Mouse (Mus musculus) activated CD4-positive, CD25-positive, alpha-beta regulatory T cell, adult 9 weeks (primary cell): ENCODE data around the gene Cldn13. TPM values are rescaled to one million over a fixed set of nuclear protein-coding genes. Genes with fewer than 3 reads are reported as not detected.

Experiments used
- polyA plus RNA-seq: library from polyadenylated mRNA; unstranded; fragments of 100-300 nt; shearing (Covaris generic); gene quantifications from one replicate; pipeline ENCODE4 v1.2.1, GENCODE M21; 2017

Cldn13 gene
- 1.4 TPM for polyA plus RNA-seq

DNA sequence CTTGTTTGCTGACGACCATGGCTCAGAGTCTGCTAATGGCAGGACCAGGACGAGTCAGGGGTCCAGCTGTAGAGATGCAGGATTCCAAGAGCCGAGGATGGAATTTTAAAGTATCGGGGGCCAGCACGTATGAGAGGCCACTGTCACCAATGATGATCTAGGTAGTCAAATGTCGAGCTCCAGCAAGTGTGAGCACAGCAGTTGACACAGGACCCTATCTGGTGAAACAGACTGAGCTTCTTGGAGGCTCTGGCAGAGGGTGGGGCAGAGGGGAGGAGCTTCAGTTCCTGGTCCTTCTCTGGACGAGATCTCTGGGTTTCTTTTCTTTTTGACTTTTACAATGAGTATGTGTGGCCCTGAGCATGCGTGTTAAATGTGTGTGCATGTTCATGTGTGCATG is at the start of gene Cldn13:
Gene Cldn13 (minus strand): TSS at position 216 of the 400 bp plus-strand sequence.

DNA sequence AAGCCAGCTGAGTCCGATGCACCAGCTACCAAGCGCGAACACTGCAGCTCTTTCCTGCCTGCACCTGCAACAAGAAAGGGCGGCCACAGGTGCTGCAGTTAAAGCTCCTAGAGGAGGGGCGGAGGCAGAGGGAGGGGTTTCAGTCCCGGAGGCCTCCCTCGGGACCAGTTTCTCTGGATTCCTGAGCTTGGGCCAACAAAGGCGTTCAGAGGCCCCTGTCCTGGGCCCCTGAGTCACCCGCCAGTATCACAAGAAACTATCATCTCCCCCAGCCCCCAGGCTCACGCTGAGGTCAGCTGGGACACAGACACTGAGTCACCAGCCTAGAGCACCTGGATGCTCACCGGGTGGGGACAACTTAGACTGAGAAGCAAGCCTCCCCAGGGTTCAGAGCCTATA is 31.5 kb upstream of the Cldn13 start, which contains the start of gene Cldn4:
Gene Cldn4 (minus strand): TSS at position 78 of the 399 bp plus-strand sequence.

DNA sequence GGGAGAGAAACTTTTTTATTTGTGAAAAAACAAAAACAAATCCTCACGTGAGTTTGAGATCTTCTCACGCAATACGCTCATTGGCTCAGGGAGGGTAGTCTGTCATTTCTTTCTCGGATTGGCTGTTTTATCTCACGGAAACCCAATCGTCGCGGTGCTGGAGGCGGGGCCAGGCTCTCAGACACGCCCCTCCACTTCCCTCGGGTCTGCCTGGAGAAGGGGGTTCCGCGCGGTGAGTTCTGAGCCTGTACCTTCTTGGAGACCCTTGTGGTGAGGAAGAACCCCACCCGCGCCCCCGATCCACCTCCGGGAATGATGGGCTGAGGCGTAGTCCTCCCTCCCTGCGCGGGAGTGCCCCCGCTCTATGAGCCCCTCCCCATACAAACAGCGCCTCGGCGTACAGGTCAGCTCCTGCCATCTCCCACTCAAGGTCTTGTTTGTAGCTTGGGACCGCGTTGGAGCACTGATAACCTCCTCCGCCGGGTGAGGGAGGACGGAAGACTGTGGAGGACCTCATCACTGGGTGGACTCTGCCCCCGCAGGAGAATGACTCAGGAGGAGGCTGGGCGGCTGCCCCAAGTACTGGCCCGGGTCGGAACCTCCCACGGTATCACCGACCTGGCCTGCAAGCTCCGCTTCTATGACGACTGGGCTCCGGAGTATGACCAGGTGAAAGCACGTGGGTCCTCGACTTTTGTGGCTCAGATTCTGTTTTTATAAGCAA is 17.0 kb upstream of the Cldn13 start, which contains the start of gene Mettl27:
Gene Mettl27 (plus strand): TSS at position 190 of the 724 bp plus-strand sequence.

DNA sequence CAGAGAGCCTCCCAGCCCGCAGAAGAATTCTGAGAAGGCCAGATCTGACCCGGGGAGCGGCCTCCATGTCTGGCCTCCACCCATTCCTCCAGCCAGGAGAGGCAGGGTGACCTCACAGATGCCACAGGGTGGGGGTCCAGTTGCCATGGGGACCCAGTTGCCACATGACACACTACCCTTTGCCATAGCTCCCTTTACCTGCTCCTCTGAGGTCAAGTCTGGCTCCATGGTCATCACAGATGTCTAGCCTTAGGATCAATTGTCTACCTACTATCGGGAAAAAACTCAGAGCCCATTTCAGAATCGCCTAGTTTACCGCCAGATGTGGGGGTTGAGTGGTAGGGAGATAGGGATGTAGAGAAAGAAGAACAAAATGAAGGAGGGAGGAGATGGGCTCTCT is 8.7 kb downstream of the Cldn13 start, which contains the start of gene Tmem270:
Gene Tmem270 (minus strand): TSS at position 101 of the 400 bp plus-strand sequence.

Other genes with a start within 250 kb of the Cldn13 start
- 10.7 TPM for gene Limk1, start 226.9 kb downstream of the Cldn13 start, polyA plus RNA-seq
- gene Eln, start 168.2 kb downstream of the Cldn13 start, polyA plus RNA-seq = not detected
- gene Tmem270, start 8.8 kb downstream of the Cldn13 start, polyA plus RNA-seq = not detected
- gene Mettl27, start 16.8 kb upstream of the Cldn13 start, polyA plus RNA-seq = 8.9 TPM
- 0.20 TPM for gene Cldn4, start 31.4 kb upstream of the Cldn13 start, polyA plus RNA-seq
- not detected for gene Cldn3, start 70.7 kb upstream of the Cldn13 start, polyA plus RNA-seq
- gene Abhd11, start 93.6 kb upstream of the Cldn13 start, polyA plus RNA-seq = 64.1 TPM
- gene Stx1a, start 108.0 kb upstream of the Cldn13 start, polyA plus RNA-seq = 15.9 TPM
- 20.2 TPM for gene Dnajc30, start 148.7 kb upstream of the Cldn13 start, polyA plus RNA-seq
- gene Bud23, start 149.4 kb upstream of the Cldn13 start, polyA plus RNA-seq = 122 TPM
- not detected for gene Vps37d, start 162.7 kb upstream of the Cldn13 start, polyA plus RNA-seq
- gene Mlxipl, start 174.4 kb upstream of the Cldn13 start, polyA plus RNA-seq = 0.07 TPM
- 21.0 TPM for gene Tbl2, start 234.1 kb upstream of the Cldn13 start, polyA plus RNA-seq